Mouse (Mus musculus) neural tube, embryonic 12.5 days (tissue): ENCODE measurements at regions not wholly inside any gene's neighbourhood (a gene's known extent, or its start where the extent isn't known, plus 50 kb on each side); places are given as distances from the start of the nearest gene placed in this dataset.

Source experiments
- ATAC-seq: fragments of 200-750 bp; cut with Nextera tagmentation; 2 replicates; pipeline ENCODE4 v1.8.0; 2017; ENCODE audit warnings: low read depth, mild to moderate bottlenecking, moderate TSS enrichment, moderate library complexity; ENCODE audit not compliant: low FRiP score
- H3K27ac ChIP-seq: fragments of 300-500 bp; sonication (generic); 2 replicates; pipeline ENCODE4 v1.5.1; 2016
- H3K27me3 ChIP-seq: fragments of 300-500 bp; sonication (generic); replicated peaks from 2 replicates; pipeline ENCODE4 v1.6.1; 2016; ENCODE audit warnings: mild to moderate bottlenecking
- H3K36me3 ChIP-seq: fragments of 300-500 bp; sonication (generic); 2 replicates; pipeline ENCODE4 v1.6.1; 2016; ENCODE audit warnings: mild to moderate bottlenecking
- H3K4me1 ChIP-seq: fragments of 300-500 bp; sonication (generic); 2 replicates; pipeline ENCODE4 v1.6.1; 2016
- H3K4me2 ChIP-seq: fragments of 300-500 bp; sonication (generic); replicated peaks from 2 replicates; pipeline ENCODE4 v1.6.1; 2016; ENCODE audit warnings: mild to moderate bottlenecking
- H3K4me3 ChIP-seq: fragments of 300-500 bp; sonication (generic); 2 replicates; pipeline ENCODE4 v1.5.1; 2016
- H3K9ac ChIP-seq: fragments of 300-500 bp; sonication (generic); 2 replicates; pipeline ENCODE4 v1.6.1; 2016; ENCODE audit warnings: mild to moderate bottlenecking
- H3K9me3 ChIP-seq: fragments of 300-500 bp; sonication (generic); 2 replicates; pipeline ENCODE4 v1.6.1; 2016; ENCODE audit warnings: mild to moderate bottlenecking
- WGBS: fragments of 180-500 bp; shearing (Covaris S2); methylation state at CpG from one replicate; pipeline ENCODE4 v1.1.7; 2016; 5-methylcytosine and 5-hydroxymethylcytosine counted together

GRCm38 (mm10) chr15:24161974-24162373 lies 1251.6 kb downstream of the Basp1 start:
- no peaks in the 10 kb centered on the region for H3K4me1 ChIP-seq
- H3K4me2 ChIP-seq = no peak overlapping the region
- no peaks in the 10 kb centered on the region for H3K27me3 ChIP-seq
- 93% methylated on average over 9 of the region's 9 CpGs for WGBS
- no peak overlapping the region for H3K27ac ChIP-seq
- ATAC-seq = no peak
- no peak overlapping the region for H3K4me3 ChIP-seq
- H3K9me3 ChIP-seq = no peaks in the 10 kb centered on the region
- no peaks in the 10 kb centered on the region for H3K36me3 ChIP-seq
- no peak overlapping the region for H3K9ac ChIP-seq

- Histone ChIP-seq H3K4me3 (no peak overlapping the region), H3K27me3 (no peaks in the 10 kb centered on the region)
Observed at GRCm38 (mm10) chr15:24157700-24158350, 1255.7 kb downstream of the Basp1 start.

GRCm38 (mm10) chr15:24154291-24154690 lies 1259.3 kb downstream of the Basp1 start:
- H3K36me3 ChIP-seq = no peaks in the 10 kb centered on the region
- H3K27me3 ChIP-seq = no peaks in the 10 kb centered on the region
- no peak for ATAC-seq
- H3K4me1 ChIP-seq = no peaks in the 10 kb centered on the region
- WGBS = 92% methylated on average over 3 of the region's 3 CpGs
- no peak overlapping the region for H3K4me2 ChIP-seq
- no peaks in the 10 kb centered on the region for H3K9me3 ChIP-seq
- H3K9ac ChIP-seq = no peak overlapping the region
- no peak overlapping the region for H3K4me3 ChIP-seq
- no peak overlapping the region for H3K27ac ChIP-seq

More at GRCm38 (mm10) chr15:24157700-24158350, 1255.7 kb downstream of the Basp1 start:
- 84% methylated on average over 10 of the region's 10 CpGs for WGBS
- Histone ChIP-seq H3K9ac (no peak overlapping the region), H3K27ac (no peak overlapping the region), H3K4me1 (no peaks in the 10 kb centered on the region), H3K36me3 (no peaks in the 10 kb centered on the region), H3K9me3 (no peaks in the 10 kb centered on the region), H3K4me2 (no peak overlapping the region)
- ATAC-seq = no peak

- Histone ChIP-seq H3K9me3 (no peaks in the 10 kb centered on the region), H3K4me3 (no peak overlapping the region), H3K27me3 (no peaks in the 10 kb centered on the region), H3K27ac (no peak overlapping the region), H3K4me1 (no peaks in the 10 kb centered on the region), H3K36me3 (no peaks in the 10 kb centered on the region), H3K9ac (no peak overlapping the region), H3K4me2 (no peak overlapping the region)
- no peak for ATAC-seq
Observed at GRCm38 (mm10) chr15:24124241-24124640, 1289.3 kb downstream of the Basp1 start.

GRCm38 (mm10) chr15:24086267-24086666 lies 1327.3 kb downstream of the Basp1 start:
- no peaks in the 10 kb centered on the region for H3K9me3 ChIP-seq
- no peak overlapping the region for H3K4me2 ChIP-seq
- H3K4me3 ChIP-seq = no peak overlapping the region
- H3K36me3 ChIP-seq = no peaks in the 10 kb centered on the region
- ATAC-seq = no peak
- H3K9ac ChIP-seq = no peak overlapping the region
- no peaks in the 10 kb centered on the region for H3K27me3 ChIP-seq
- H3K27ac ChIP-seq = no peak overlapping the region
- H3K4me1 ChIP-seq = no peaks in the 10 kb centered on the region
- WGBS = 85% methylated on average over 5 of the region's 5 CpGs

GRCm38 (mm10) chr15:24053197-24053596 lies 1360.4 kb downstream of the Basp1 start:
- Histone ChIP-seq H3K9ac (no peak overlapping the region), H3K4me1 (no peaks in the 10 kb centered on the region), H3K27ac (no peak overlapping the region), H3K27me3 (no peaks in the 10 kb centered on the region), H3K9me3 (no peaks in the 10 kb centered on the region), H3K4me3 (no peak overlapping the region), H3K36me3 (no peaks in the 10 kb centered on the region), H3K4me2 (no peak overlapping the region)
- 59% methylated on average over 3 of the region's 3 CpGs for WGBS
- peak; percentile 81; the same call in 1 of the 2 replicates for ATAC-seq

- no peaks in the 10 kb centered on the region for H3K27me3 ChIP-seq
- no peak overlapping the region for H3K27ac ChIP-seq
- no peaks in the 10 kb centered on the region; the same call in 1 of the 2 replicates for H3K9me3 ChIP-seq
- no peaks in the 10 kb centered on the region for H3K4me1 ChIP-seq
- 53% methylated on average over 2 of the region's 2 CpGs for WGBS
- no peaks in the 10 kb centered on the region for H3K36me3 ChIP-seq
- ATAC-seq = no peak
- H3K9ac ChIP-seq = no peak overlapping the region
- H3K4me3 ChIP-seq = no peak overlapping the region
- H3K4me2 ChIP-seq = no peak overlapping the region
Observed at GRCm38 (mm10) chr15:24040847-24041246, 1372.7 kb downstream of the Basp1 start.

- no peaks in the 10 kb centered on the region; the same call in 1 of the 2 replicates for H3K9me3 ChIP-seq
- 84% methylated on average over 5 of the region's 5 CpGs for WGBS
- no peaks in the 10 kb centered on the region for H3K27me3 ChIP-seq
- no peak overlapping the region for H3K27ac ChIP-seq
- no peak for ATAC-seq
- H3K9ac ChIP-seq = no peak overlapping the region
- H3K36me3 ChIP-seq = no peaks in the 10 kb centered on the region
- H3K4me2 ChIP-seq = no peak overlapping the region
- no peaks in the 10 kb centered on the region for H3K4me1 ChIP-seq
- no peak overlapping the region for H3K4me3 ChIP-seq
Observed at GRCm38 (mm10) chr15:24039174-24039573, 1374.4 kb downstream of the Basp1 start.

- ATAC-seq = no peak
- no peaks in the 10 kb centered on the region for H3K36me3 ChIP-seq
- no peak overlapping the region for H3K9ac ChIP-seq
- no peaks in the 10 kb centered on the region for H3K4me1 ChIP-seq
- H3K27me3 ChIP-seq = no peaks in the 10 kb centered on the region
- no peak overlapping the region for H3K27ac ChIP-seq
- H3K4me3 ChIP-seq = no peak overlapping the region
- H3K4me2 ChIP-seq = no peak overlapping the region
- H3K9me3 ChIP-seq = no peaks in the 10 kb centered on the region
Observed at GRCm38 (mm10) chr15:24022137-24022536, 1391.4 kb downstream of the Basp1 start.

GRCm38 (mm10) chr15:24004711-24005110 lies 1408.9 kb downstream of the Basp1 start:
- H3K4me2 ChIP-seq = no peak overlapping the region
- no peaks in the 10 kb centered on the region for H3K4me1 ChIP-seq
- no peak overlapping the region for H3K4me3 ChIP-seq
- H3K27ac ChIP-seq = no peak overlapping the region
- H3K9me3 ChIP-seq = no peaks in the 10 kb centered on the region
- H3K36me3 ChIP-seq = no peaks in the 10 kb centered on the region
- no peaks in the 10 kb centered on the region for H3K27me3 ChIP-seq
- WGBS = 85% methylated on average over 2 of the region's 2 CpGs
- no peak for ATAC-seq
- no peak overlapping the region for H3K9ac ChIP-seq

- ATAC-seq = no peak
Observed at GRCm38 (mm10) chr15:23979506-23979905, 1430.7 kb downstream of the Cdh18 start.

More at GRCm38 (mm10) chr15:23979506-23979905, 1430.7 kb downstream of the Cdh18 start:
- H3K4me3 ChIP-seq = no peak overlapping the region
- no peak overlapping the region for H3K9ac ChIP-seq
- H3K4me1 ChIP-seq = no peaks in the 10 kb centered on the region
- no peaks in the 10 kb centered on the region for H3K27me3 ChIP-seq
- H3K4me2 ChIP-seq = no peak overlapping the region
- H3K9me3 ChIP-seq = no peaks in the 10 kb centered on the region
- no peaks in the 10 kb centered on the region for H3K36me3 ChIP-seq
- 83% methylated on average over 3 of the region's 3 CpGs for WGBS
- no peak overlapping the region for H3K27ac ChIP-seq
